Mouse (Mus musculus) small intestine, adult 10 weeks (tissue): ENCODE data around the gene Ppp2r5e. TPM values are rescaled to one million over a fixed set of nuclear protein-coding genes. Genes with fewer than 3 reads are reported as not detected.

Experiments
- polyA plus RNA-seq: library from polyadenylated mRNA; stranded (reverse); fragments of 350-450 nt; fragmentation: Illumina TruSeq; extraction: RNeasy Lipid Tissue Mini Kit (QIAGEN cat#74804); gene quantifications from one replicate; pipeline ENCODE4 v1.2.3, GENCODE M21; 2014; ENCODE audit warnings: low replicate concordance

The Ppp2r5e gene
- 55.9 TPM for polyA plus RNA-seq

GRCm38 (mm10) chr12:75596154-75597002 lies at the start of gene Ppp2r5e:
Gene Ppp2r5e, minus strand, starts transcription at chr12:75596245.

DNA sequence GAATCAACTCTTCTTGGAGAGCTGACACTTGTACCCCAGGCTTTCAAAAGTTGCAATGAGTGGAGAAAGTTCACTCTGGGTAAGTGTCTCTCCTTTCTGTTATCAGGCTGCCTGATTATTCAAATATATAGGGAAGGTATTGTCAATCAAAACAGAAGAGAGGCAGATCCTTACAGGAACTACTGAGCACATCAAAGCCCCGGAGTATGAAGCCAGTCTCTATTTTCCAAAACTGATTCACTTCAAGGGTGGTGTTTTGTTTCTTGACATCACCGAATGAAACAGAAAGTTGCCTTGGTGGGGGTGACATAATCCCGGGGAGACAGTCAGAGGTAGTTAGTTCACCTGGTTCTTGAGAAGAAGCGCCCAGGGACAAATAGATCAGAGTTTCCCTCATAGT lies 179.4 kb downstream of the Ppp2r5e start, which contains the start of gene Gphb5:
Gene Gphb5, minus strand, starts transcription at position 101 of the 400 bp plus-strand sequence.

Other genes with a start within 250 kb of the Ppp2r5e start
- gene Gphb5, start 179.5 kb downstream of the Ppp2r5e start, polyA plus RNA-seq: not detected
- 3.0 TPM for gene Wdr89, start 73.3 kb upstream of the Ppp2r5e start, polyA plus RNA-seq
- gene Sgpp1, start 139.5 kb upstream of the Ppp2r5e start, polyA plus RNA-seq: 119 TPM
- gene Syne2, start 221.9 kb upstream of the Ppp2r5e start, polyA plus RNA-seq: 25.4 TPM